Mouse (Mus musculus) lung, embryonic 14.5 days (tissue): ENCODE data around the gene Elof1. TPM values are rescaled to one million over a fixed set of nuclear protein-coding genes. Genes with fewer than 3 reads are reported as not detected.
A peak's percentile ranks its signal among the peaks of the same experiment; 100 is the strongest.

Experiments
- ATAC-seq: fragments of 200-750 bp; cut with Nextera tagmentation; 2 replicates; pipeline ENCODE4 v1.8.0; 2017; ENCODE audit warnings: mild to moderate bottlenecking, moderate TSS enrichment, moderate library complexity; ENCODE audit not compliant: insufficient read depth
- DNase-seq: peaks from one replicate; pipeline ENCODE4 v3.0.0-alpha.2; 2015
- H3K27ac ChIP-seq: fragments of 300-500 bp; sonication (generic); 2 replicates; pipeline ENCODE4 v1.5.1; 2014; ENCODE audit warnings: low read depth, mild to moderate bottlenecking, moderate library complexity
- H3K27me3 ChIP-seq: fragments of 300-500 bp; sonication (generic); 2 replicates; pipeline ENCODE4 v1.6.1; 2014; ENCODE audit warnings: low read length, control low read depth; ENCODE audit not compliant: insufficient read depth
- H3K36me3 ChIP-seq: fragments of 300-500 bp; sonication (generic); 2 replicates; pipeline ENCODE4 v1.6.1; 2014; ENCODE audit warnings: control low read depth; ENCODE audit not compliant: insufficient read depth
- H3K4me1 ChIP-seq: fragments of 300-500 bp; sonication (generic); 2 replicates; pipeline ENCODE4 v1.6.1; 2014; ENCODE audit warnings: antibody characterized with exemption, control low read depth; ENCODE audit not compliant: insufficient read depth
- H3K4me2 ChIP-seq: fragments of 300-500 bp; sonication (generic); 2 replicates; pipeline ENCODE4 v1.6.1; 2014; ENCODE audit warnings: mild to moderate bottlenecking
- H3K4me3 ChIP-seq: fragments of 300-500 bp; sonication (generic); 2 replicates; pipeline ENCODE4 v1.5.1; 2014; ENCODE audit warnings: low read depth, low read length
- H3K9ac ChIP-seq: fragments of 300-500 bp; sonication (generic); 2 replicates; pipeline ENCODE4 v1.6.1; 2014
- H3K9me3 ChIP-seq: fragments of 300-500 bp; sonication (generic); 2 replicates; pipeline ENCODE4 v1.6.1; 2016; ENCODE audit warnings: low read depth, low read length, control low read depth
- CTCF ChIP-seq: IDR thresholded peaks from 2 replicates; pipeline ENCODE4 v1.5.1; 2016; ENCODE audit warnings: antibody characterized with exemption, low read depth
- WGBS: fragments of 180-500 bp; shearing (Covaris S2); extraction: QIAGEN DNeasy Blood & Tissue Kit; methylation state at CpG from one replicate; pipeline ENCODE4 v1.1.7; 2014; 5-methylcytosine and 5-hydroxymethylcytosine counted together
- polyA plus RNA-seq: library from polyadenylated mRNA; unstranded; fragments of >200 nt; fragmentation: Nextera tagmentation; extraction: Ambion mirVana; gene quantifications from 2 replicates; pipeline ENCODE4 v1.2.1, GENCODE M21; 2014

Gene Elof1
- polyA plus RNA-seq = 196 and 212 TPM in 2 replicates

GRCm38 (mm10) chr9:22116740-22117426 lies at the start of gene Elof1:
Gene Elof1, minus strand, starts transcription at chr9:22117172.
- peaks cover 22% of the 10 kb centered on the region for H3K36me3 ChIP-seq
- H3K9me3 ChIP-seq = no peaks in the 10 kb centered on the region
- TF ChIP-seq CTCF = no peak
- H3K4me1 ChIP-seq = peaks cover 7% of the 10 kb centered on the region
- no peaks in the 10 kb centered on the region for H3K27me3 ChIP-seq
- peak within 1 kb of the TSS; percentile 66 for H3K4me2 ChIP-seq
- ATAC-seq = peak; percentile 96
- peak; percentile 99 for DNase-seq
- peak within 1 kb of the TSS; percentile 86 for H3K4me3 ChIP-seq
- WGBS = under 1% methylated on average over 52 of the region's 52 CpGs
- H3K27ac ChIP-seq = peak within 1 kb of the TSS; percentile 64; the same call in 1 of the 2 replicates
- H3K9ac ChIP-seq = peak within 1 kb of the TSS; percentile 75

GRCm38 (mm10) chr9:22166686-22167085 lies 49.7 kb upstream of the Elof1 start:
- H3K9ac ChIP-seq = no peak overlapping the region
- H3K27me3 ChIP-seq = no peaks in the 10 kb centered on the region
- ATAC-seq (no peak), DNase-seq (no peak)
- H3K4me3 ChIP-seq = no peak overlapping the region
- H3K36me3 ChIP-seq = no peaks in the 10 kb centered on the region
- H3K27ac ChIP-seq = no peak overlapping the region
- peaks cover 4% of the 10 kb centered on the region; the same call in 1 of the 2 replicates for H3K9me3 ChIP-seq
- 89% methylated on average over 10 of the region's 10 CpGs for WGBS
- H3K4me2 ChIP-seq = no peak overlapping the region
- TF ChIP-seq CTCF = no peak
- H3K4me1 ChIP-seq = no peaks in the 10 kb centered on the region

- no peaks in the 10 kb centered on the region for H3K36me3 ChIP-seq
- no peaks in the 10 kb centered on the region for H3K27me3 ChIP-seq
- H3K4me1 ChIP-seq = no peaks in the 10 kb centered on the region
- peaks cover 4% of the 10 kb centered on the region; the same call in 1 of the 2 replicates for H3K9me3 ChIP-seq
- 47% methylated on average over 6 of the region's 6 CpGs for WGBS
- H3K4me3 ChIP-seq = no peak overlapping the region
- no peak for TF ChIP-seq CTCF
- no peak overlapping the region for H3K9ac ChIP-seq
- DNase-seq (no peak), ATAC-seq (no peak)
- H3K27ac ChIP-seq = no peak overlapping the region
- no peak overlapping the region for H3K4me2 ChIP-seq
These were observed 49.0 kb upstream of the Elof1 start for GRCm38 (mm10) chr9:22165964-22166363.

DNA sequence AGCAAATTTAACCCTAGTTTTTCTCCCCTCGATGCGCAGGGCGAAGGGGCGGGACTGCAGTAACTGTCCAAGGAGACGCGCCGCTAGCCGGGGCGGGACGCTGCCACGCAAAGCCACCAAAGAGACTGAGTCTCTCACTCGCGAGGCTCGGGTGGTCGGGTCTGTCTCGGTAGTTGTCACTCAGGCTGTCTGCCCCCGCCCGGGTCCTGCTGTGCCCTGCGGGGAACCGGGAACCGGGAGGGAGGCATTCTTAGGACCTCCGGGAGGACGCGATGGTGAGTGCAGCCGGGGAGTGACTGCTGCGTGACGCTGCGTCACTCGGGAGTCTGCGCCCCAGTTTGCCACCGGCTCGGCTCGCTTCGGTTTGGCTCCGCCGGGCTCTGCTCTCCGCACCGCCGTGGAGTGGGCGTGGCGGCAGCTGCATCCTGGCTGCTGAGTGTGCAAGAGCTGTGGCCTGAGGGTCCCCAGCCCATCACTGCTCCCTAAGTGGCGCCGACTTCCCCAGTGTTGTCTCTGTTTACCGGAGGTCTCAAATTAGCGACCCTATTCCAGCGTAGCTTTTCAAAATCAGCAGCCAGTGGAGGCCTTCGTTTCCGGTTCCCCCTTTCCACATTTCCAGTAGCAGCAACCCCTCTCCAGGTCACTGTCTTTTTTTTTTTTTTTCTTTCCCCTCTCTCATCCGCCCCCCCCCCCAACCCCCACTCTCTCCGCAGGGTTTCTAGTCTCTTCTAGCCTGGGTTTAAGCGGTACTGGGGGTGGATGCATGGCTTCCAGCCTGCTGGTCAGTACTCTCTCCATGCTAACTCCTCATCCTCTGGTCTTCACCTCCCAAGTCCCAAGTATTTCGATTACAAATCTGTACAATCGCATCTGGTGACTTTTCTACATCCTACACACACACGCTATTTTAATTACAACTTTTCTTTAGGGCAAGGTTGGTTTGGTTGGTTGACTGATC lies 48.0 kb upstream of the Elof1 start:
- Histone ChIP-seq H3K27ac (no peak overlapping the region), H3K9me3 (peaks cover 4% of the 10 kb centered on the region; the same call in 1 of the 2 replicates), H3K4me3 (peak overlapping the region; percentile 51), H3K36me3 (no peaks in the 10 kb centered on the region), H3K4me2 (peak overlapping the region; percentile 93), H3K27me3 (no peaks in the 10 kb centered on the region), H3K4me1 (no peaks in the 10 kb centered on the region), H3K9ac (peak overlapping the region; percentile 63)
- ATAC-seq = peak; percentile 78
- DNase-seq = peak; percentile 79
- 1% methylated on average over 53 of the region's 54 CpGs for WGBS
- no peak for TF ChIP-seq CTCF

- peaks cover 4% of the 10 kb centered on the region; the same call in 1 of the 2 replicates for H3K9me3 ChIP-seq
- ATAC-seq = no peak
- 80% methylated on average over 7 of the region's 7 CpGs for WGBS
- H3K4me2 ChIP-seq = no peak overlapping the region
- DNase-seq = no peak
- no peaks in the 10 kb centered on the region for H3K4me1 ChIP-seq
- TF ChIP-seq CTCF = no peak
- no peaks in the 10 kb centered on the region for H3K27me3 ChIP-seq
- peaks cover 11% of the 10 kb centered on the region; the same call in 1 of the 2 replicates for H3K36me3 ChIP-seq
- no peak overlapping the region for H3K4me3 ChIP-seq
- H3K27ac ChIP-seq = no peak overlapping the region
- no peak overlapping the region for H3K9ac ChIP-seq
These were observed 45.9 kb upstream of the Elof1 start for GRCm38 (mm10) chr9:22162912-22163311.

DNA sequence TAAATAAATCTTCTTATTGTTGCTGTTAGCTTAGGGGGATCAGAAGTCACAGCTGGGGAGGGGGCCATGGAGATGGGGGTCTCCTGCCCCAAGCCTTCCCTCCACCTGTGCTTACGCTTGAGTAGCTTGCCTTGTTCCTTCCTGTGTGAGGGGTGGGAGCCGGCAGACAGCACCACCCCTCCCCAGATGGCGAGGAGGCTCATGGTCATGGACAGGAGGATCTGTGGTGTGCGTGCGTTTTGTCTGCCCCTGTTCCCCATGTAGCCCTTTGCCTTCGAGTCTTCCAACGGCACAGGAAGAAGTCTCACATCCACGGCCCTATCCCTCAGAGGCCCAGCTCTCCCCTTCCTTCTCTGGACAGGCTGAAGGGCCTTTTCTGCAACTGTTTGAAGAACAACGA lies 45.3 kb upstream of the Elof1 start:
- Histone ChIP-seq H3K27ac (no peak overlapping the region), H3K9me3 (peaks cover 4% of the 10 kb centered on the region; the same call in 1 of the 2 replicates), H3K9ac (no peak overlapping the region), H3K4me3 (no peak overlapping the region), H3K4me2 (no peak overlapping the region), H3K4me1 (peaks cover 4% of the 10 kb centered on the region; the same call in 1 of the 2 replicates), H3K27me3 (no peaks in the 10 kb centered on the region), H3K36me3 (peaks cover 12% of the 10 kb centered on the region; the same call in 1 of the 2 replicates)
- ATAC-seq (no peak), DNase-seq (no peak)
- no peak for TF ChIP-seq CTCF
- 76% methylated on average over 9 of the region's 9 CpGs for WGBS
